Mouse (Mus musculus): Measurements from ENCODE around the gene Nt5c. TPM values are rescaled to one million over a fixed set of nuclear protein-coding genes. Genes with fewer than 3 reads are reported as not detected.

Nt5c gene
- polyA plus RNA-seq, 1 experiment from 2014 or later = 48.3 TPM

GRCm38 (mm10) chr11:115448998-115449397 is 42.7 kb downstream of the Nt5c start:
- DNase-seq (no peak), ATAC-seq (no peak)
- Histone ChIP-seq H3K27ac (ENCODE audit: low read depth) (peak overlapping the region; percentile 86), H3K9me3 (ENCODE audit: low read length) (no peaks in the 10 kb centered on the region), H3K4me3 (ENCODE audit: low read depth, low read length) (no peak overlapping the region), H3K4me2 (ENCODE audit: low read depth, low read length) (peak overlapping the region; percentile 35), H3K36me3 (replicated peaks; ENCODE audit: insufficient read depth, low read length) (no peaks in the 10 kb centered on the region), H3K4me1 (ENCODE audit: insufficient read depth) (peaks cover 25% of the 10 kb centered on the region), H3K9ac (replicated peaks) (peak overlapping the region; percentile 28; the same call in 1 of the 2 replicates), H3K27me3 (ENCODE audit: insufficient read depth, low read length) (no peaks in the 10 kb centered on the region)
- WGBS (ENCODE audit: insufficient replicate concordance) = 48% methylated on average over 7 of the region's 7 CpGs
- no peak for TF ChIP-seq CTCF (IDR thresholded peaks at IDR 0.05; ENCODE audit: low read depth)
- no peak for TF ChIP-seq EP300 (IDR thresholded peaks at IDR 0.05; ENCODE audit: low read depth)

- WGBS (ENCODE audit: insufficient replicate concordance) = 54% methylated on average over 16 of the region's 16 CpGs
- Histone ChIP-seq H3K4me2 (ENCODE audit: low read depth, low read length) (peak overlapping the region; percentile 56), H3K9me3 (ENCODE audit: low read length) (no peaks in the 10 kb centered on the region), H3K36me3 (replicated peaks; ENCODE audit: insufficient read depth, low read length) (no peaks in the 10 kb centered on the region), H3K9ac (replicated peaks) (peak overlapping the region; percentile 63), H3K4me1 (ENCODE audit: insufficient read depth) (peaks cover 25% of the 10 kb centered on the region), H3K27ac (ENCODE audit: low read depth) (peak overlapping the region; percentile 86), H3K4me3 (ENCODE audit: low read depth, low read length) (peak overlapping the region; percentile 13; the same call in 1 of the 2 replicates), H3K27me3 (ENCODE audit: insufficient read depth, low read length) (no peaks in the 10 kb centered on the region)
- DNase-seq (peak; percentile 72), ATAC-seq (peak; percentile 81)
- peak; percentile 56; the same call in 1 of the 2 replicates for TF ChIP-seq EP300 (IDR thresholded peaks at IDR 0.05; ENCODE audit: low read depth)
- no peak for TF ChIP-seq CTCF (IDR thresholded peaks at IDR 0.05; ENCODE audit: low read depth)
Observed at GRCm38 (mm10) chr11:115448075-115448474, 43.6 kb downstream of the Nt5c start.

GRCm38 (mm10) chr11:115447321-115447885 is 44.3 kb downstream of the Nt5c start:
- Histone ChIP-seq H3K9me3 (ENCODE audit: low read length) (no peaks in the 10 kb centered on the region), H3K4me2 (ENCODE audit: low read depth, low read length) (peak overlapping the region; percentile 56), H3K36me3 (replicated peaks; ENCODE audit: insufficient read depth, low read length) (no peaks in the 10 kb centered on the region), H3K9ac (replicated peaks) (peak overlapping the region; percentile 63), H3K27me3 (ENCODE audit: insufficient read depth, low read length) (no peaks in the 10 kb centered on the region), H3K27ac (ENCODE audit: low read depth) (peak overlapping the region; percentile 86), H3K4me1 (ENCODE audit: insufficient read depth) (peaks cover 25% of the 10 kb centered on the region), H3K4me3 (ENCODE audit: low read depth, low read length) (peak overlapping the region; percentile 13; the same call in 1 of the 2 replicates)
- ATAC-seq = peak; percentile 43
- 55% methylated on average over 11 of the region's 11 CpGs for WGBS (ENCODE audit: insufficient replicate concordance)
- DNase-seq = peak; percentile 49
- no peak for TF ChIP-seq EP300 (IDR thresholded peaks at IDR 0.05; ENCODE audit: low read depth)
- TF ChIP-seq CTCF (IDR thresholded peaks at IDR 0.05; ENCODE audit: low read depth) = no peak

DNA sequence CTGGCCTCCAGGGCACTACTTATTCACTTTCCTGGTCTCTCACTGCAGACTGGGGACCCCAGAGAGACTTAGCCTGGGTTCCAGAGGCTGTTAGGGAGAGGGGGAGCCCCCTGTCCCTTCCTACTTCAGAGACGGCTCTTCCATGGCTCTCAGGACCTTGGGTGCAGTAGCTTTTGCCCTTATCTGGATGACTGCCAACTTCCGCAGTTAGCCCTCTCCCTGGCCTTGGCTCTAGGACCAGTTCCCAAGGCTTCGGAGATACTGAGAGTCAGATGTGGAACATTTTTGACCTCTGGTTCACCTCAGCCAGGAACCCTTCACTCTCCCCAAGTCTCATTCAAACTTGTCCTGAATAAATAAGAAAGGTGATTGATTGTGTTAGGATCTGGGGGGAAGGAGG is 44.8 kb downstream of the Nt5c start:
- H3K27ac ChIP-seq (ENCODE audit: low read depth) = peak overlapping the region; percentile 86
- 49% methylated on average over 3 of the region's 3 CpGs for WGBS (ENCODE audit: insufficient replicate concordance)

GRCm38 (mm10) chr11:115441417-115441816 is 50.2 kb downstream of the Nt5c start:
- Histone ChIP-seq H3K4me1 (ENCODE audit: insufficient read depth) (peaks cover 7% of the 10 kb centered on the region), H3K4me2 (ENCODE audit: low read depth, low read length) (no peak overlapping the region), H3K27ac (ENCODE audit: low read depth) (no peak overlapping the region), H3K4me3 (ENCODE audit: low read depth, low read length) (no peak overlapping the region), H3K36me3 (replicated peaks; ENCODE audit: insufficient read depth, low read length) (no peaks in the 10 kb centered on the region), H3K27me3 (ENCODE audit: insufficient read depth, low read length) (no peaks in the 10 kb centered on the region), H3K9me3 (ENCODE audit: low read length) (no peaks in the 10 kb centered on the region; the same call in 1 of the 2 replicates), H3K9ac (replicated peaks) (no peak overlapping the region)
- TF ChIP-seq CTCF (IDR thresholded peaks at IDR 0.05; ENCODE audit: low read depth) (no peak), EP300 (IDR thresholded peaks at IDR 0.05; ENCODE audit: low read depth) (no peak)
- DNase-seq (no peak), ATAC-seq (no peak)
- 64% methylated on average over 15 of the region's 15 CpGs for WGBS (ENCODE audit: insufficient replicate concordance)

More for the DNA sequence above, 44.8 kb downstream of the Nt5c start:
- H3K4me2 ChIP-seq (ENCODE audit: low read depth, low read length) = peak overlapping the region; percentile 56
- H3K36me3 ChIP-seq (replicated peaks; ENCODE audit: insufficient read depth, low read length) = no peaks in the 10 kb centered on the region
- no peak for TF ChIP-seq EP300 (IDR thresholded peaks at IDR 0.05; ENCODE audit: low read depth)
- TF ChIP-seq CTCF (IDR thresholded peaks at IDR 0.05; ENCODE audit: low read depth) = no peak
- H3K4me3 ChIP-seq (ENCODE audit: low read depth, low read length) = no peak overlapping the region
- H3K4me1 ChIP-seq (ENCODE audit: insufficient read depth) = peaks cover 25% of the 10 kb centered on the region
- no peaks in the 10 kb centered on the region for H3K27me3 ChIP-seq (ENCODE audit: insufficient read depth, low read length)
- ATAC-seq = no peak
- no peak for DNase-seq
- peak overlapping the region; percentile 54 for H3K9ac ChIP-seq (replicated peaks)
- no peaks in the 10 kb centered on the region for H3K9me3 ChIP-seq (ENCODE audit: low read length)

Small RNAs within 50 kb of the gene (microRNA-seq; reads per million reads assigned to microRNA genes)
- not detected for gene Mir3968

Other genes with a start within 250 kb of the Nt5c start
- 0.04 and 0.09 TPM in 2 replicates for gene Grin2c, start 224.6 kb downstream of the Nt5c start, polyA plus RNA-seq (2015; fragmentation: Nextera tagmentation; extraction: Ambion mirVana)
- 7.0 and 7.3 TPM in 2 replicates for gene Fdxr, start 214.8 kb downstream of the Nt5c start, polyA plus RNA-seq (2015; fragmentation: Nextera tagmentation; extraction: Ambion mirVana)
- 4.6 and 4.9 TPM in 2 replicates for gene Fads6, start 194.2 kb downstream of the Nt5c start, polyA plus RNA-seq (2015; fragmentation: Nextera tagmentation; extraction: Ambion mirVana)
- gene Otop2, start 184.7 kb downstream of the Nt5c start, polyA plus RNA-seq (2015; fragmentation: Nextera tagmentation; extraction: Ambion mirVana) = not detected in 2 replicates
- gene Ush1g, start 169.8 kb downstream of the Nt5c start, polyA plus RNA-seq (2015; fragmentation: Nextera tagmentation; extraction: Ambion mirVana) = 0.29 and 0.46 TPM in 2 replicates
- not detected in 2 replicates for gene Otop3, start 157.1 kb downstream of the Nt5c start, polyA plus RNA-seq (2015; fragmentation: Nextera tagmentation; extraction: Ambion mirVana)
- gene Hid1, start 124.1 kb downstream of the Nt5c start, polyA plus RNA-seq (2015; fragmentation: Nextera tagmentation; extraction: Ambion mirVana) = 1.1 and 1.2 TPM in 2 replicates
- 1.3 and 1.5 TPM in 2 replicates for gene Cdr2l, start 109.9 kb downstream of the Nt5c start, polyA plus RNA-seq (2015; fragmentation: Nextera tagmentation; extraction: Ambion mirVana)
- 88.0 and 91.6 TPM in 2 replicates for gene Mrpl58, start 88.1 kb downstream of the Nt5c start, polyA plus RNA-seq (2015; fragmentation: Nextera tagmentation; extraction: Ambion mirVana)
- gene Atp5h, start 71.9 kb downstream of the Nt5c start, polyA plus RNA-seq (2015; fragmentation: Nextera tagmentation; extraction: Ambion mirVana) = 857 and 872 TPM in 2 replicates
- 5.4 and 6.3 TPM in 2 replicates for gene Kctd2, start 71.7 kb downstream of the Nt5c start, polyA plus RNA-seq (2015; fragmentation: Nextera tagmentation; extraction: Ambion mirVana)
- gene Trim80, start 51.3 kb downstream of the Nt5c start, polyA plus RNA-seq (2015; fragmentation: Nextera tagmentation; extraction: Ambion mirVana) = 2.1 and 2.8 TPM in 2 replicates
- 10.4 and 11.5 TPM in 2 replicates for gene Slc16a5, start 29.4 kb downstream of the Nt5c start, polyA plus RNA-seq (2015; fragmentation: Nextera tagmentation; extraction: Ambion mirVana)
- 2.9 and 3.9 TPM in 2 replicates for gene Armc7, start 16.2 kb downstream of the Nt5c start, polyA plus RNA-seq (2015; fragmentation: Nextera tagmentation; extraction: Ambion mirVana)
- 114 and 117 TPM in 2 replicates for gene Jpt1, start 22.5 kb upstream of the Nt5c start, polyA plus RNA-seq (2015; fragmentation: Nextera tagmentation; extraction: Ambion mirVana)
- gene Sumo2, start 44.4 kb upstream of the Nt5c start, polyA plus RNA-seq (2015; fragmentation: Nextera tagmentation; extraction: Ambion mirVana) = 281 and 283 TPM in 2 replicates
- 41.8 and 46.0 TPM in 2 replicates for gene Nup85, start 72.6 kb upstream of the Nt5c start, polyA plus RNA-seq (2015; fragmentation: Nextera tagmentation; extraction: Ambion mirVana)
- gene Mrps7, start 112.1 kb upstream of the Nt5c start, polyA plus RNA-seq (2015; fragmentation: Nextera tagmentation; extraction: Ambion mirVana) = 46.4 and 48.9 TPM in 2 replicates
- 3.0 and 3.5 TPM in 2 replicates for gene Gga3, start 112.2 kb upstream of the Nt5c start, polyA plus RNA-seq (2015; fragmentation: Nextera tagmentation; extraction: Ambion mirVana)
- gene Mif4gd, start 121.1 kb upstream of the Nt5c start, polyA plus RNA-seq (2015; fragmentation: Nextera tagmentation; extraction: Ambion mirVana) = 37.9 and 39.9 TPM in 2 replicates
- 6.1 and 6.9 TPM in 2 replicates for gene Slc25a19, start 136.4 kb upstream of the Nt5c start, polyA plus RNA-seq (2015; fragmentation: Nextera tagmentation; extraction: Ambion mirVana)
- gene Grb2, start 216.7 kb upstream of the Nt5c start, polyA plus RNA-seq (2015; fragmentation: Nextera tagmentation; extraction: Ambion mirVana) = 40.4 and 45.6 TPM in 2 replicates

Data from liver, postnatal 0 days (tissue).